Mouse (Mus musculus) cerebellum, postnatal 25 days (tissue): Measurements from ENCODE around the gene Scp2d1.
A peak's percentile ranks its signal among the peaks of the same experiment; 100 is the strongest.
"Not testable (repeated sequence)": the region's sequence is repeated elsewhere in the genome, so short reads cannot be mapped to it uniquely, and the experiment has no call there.

Experiments
- DNase-seq, 2 experiments: peaks; one replicate each; pipeline ENCODE4 v3.0.0; 2021; ENCODE audit warnings: mixed read lengths in 2 of 2

The Scp2d1 gene

GRCm38 (mm10) chr2:144823356-144823755, at the start of gene Scp2d1:
TSS of gene Scp2d1 (plus strand) at chr2:144823656.
- DNase-seq, result not testable (repeated sequence)

DNA sequence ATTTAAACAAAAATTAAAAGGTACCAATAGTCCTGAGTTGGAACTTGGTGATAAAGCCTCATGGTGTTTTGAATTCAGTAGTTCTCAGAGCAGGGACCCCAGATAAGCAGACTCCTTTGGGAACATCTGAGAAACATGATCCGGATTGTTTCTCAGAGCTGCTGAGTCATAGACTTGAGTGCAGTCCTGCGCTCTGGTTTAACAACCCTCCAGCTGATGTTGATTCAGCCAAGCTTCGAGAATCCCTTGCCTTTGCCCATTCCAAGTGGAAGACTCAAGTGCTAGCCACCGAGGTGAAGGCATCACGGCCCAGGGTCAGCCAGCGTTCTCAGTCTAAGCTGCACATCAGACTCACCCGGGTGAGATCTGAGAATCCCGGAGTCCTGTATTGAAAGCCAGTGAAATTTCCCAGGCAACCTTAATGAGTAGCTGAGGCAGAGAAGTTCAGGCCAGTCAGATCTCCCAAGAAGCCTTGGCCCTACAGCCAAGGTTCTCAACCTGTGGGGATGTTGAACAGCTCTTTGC, 48.8 kb upstream of the Scp2d1 start:
- no peak for DNase-seq

- DNase-seq, result no peak
Measured at GRCm38 (mm10) chr2:144775626-144776025, 47.8 kb upstream of the Scp2d1 start.

DNA sequence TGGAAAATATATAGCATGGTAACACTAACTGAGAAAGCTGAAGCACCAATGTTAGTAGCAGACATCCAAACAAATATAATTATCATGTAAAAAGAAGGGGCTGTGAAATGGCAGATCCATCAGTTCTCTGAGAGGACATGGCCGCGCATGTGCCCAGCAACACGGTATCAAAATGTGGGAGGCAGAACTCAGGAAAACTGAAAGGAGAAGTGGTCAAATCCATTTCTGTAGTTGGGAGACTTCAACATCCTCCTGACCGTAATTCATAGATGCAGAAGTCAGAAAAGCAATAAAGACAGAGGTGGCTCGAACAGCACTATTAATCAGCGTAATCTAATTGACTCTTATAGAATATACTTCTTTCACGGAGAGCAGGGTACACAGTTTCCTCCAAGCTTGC, 44.2 kb upstream of the Scp2d1 start:
- DNase-seq, result no peak

- DNase-seq, result no peak
Measured at GRCm38 (mm10) chr2:144780731-144781130, 42.7 kb upstream of the Scp2d1 start.

DNA sequence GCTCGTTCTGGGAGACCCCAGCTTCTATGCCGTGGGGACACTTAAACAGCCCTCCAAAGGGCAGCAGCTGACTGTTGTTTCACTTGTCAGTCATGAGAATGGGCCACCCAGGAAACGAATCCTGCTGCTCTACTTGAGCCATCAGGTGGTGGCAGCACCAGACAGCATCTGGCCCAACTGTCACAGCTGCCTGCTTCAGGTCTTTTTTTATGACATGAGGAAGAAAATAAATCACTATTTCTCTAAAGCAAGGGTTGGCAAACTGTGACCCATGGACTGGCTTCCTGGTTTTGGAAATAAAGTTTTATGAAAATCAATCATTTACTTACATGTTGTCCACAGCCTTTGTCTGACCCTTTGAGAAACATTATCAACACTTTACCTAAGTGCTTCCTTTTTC, 41.6 kb upstream of the Scp2d1 start:
- DNase-seq, result no peak

DNA sequence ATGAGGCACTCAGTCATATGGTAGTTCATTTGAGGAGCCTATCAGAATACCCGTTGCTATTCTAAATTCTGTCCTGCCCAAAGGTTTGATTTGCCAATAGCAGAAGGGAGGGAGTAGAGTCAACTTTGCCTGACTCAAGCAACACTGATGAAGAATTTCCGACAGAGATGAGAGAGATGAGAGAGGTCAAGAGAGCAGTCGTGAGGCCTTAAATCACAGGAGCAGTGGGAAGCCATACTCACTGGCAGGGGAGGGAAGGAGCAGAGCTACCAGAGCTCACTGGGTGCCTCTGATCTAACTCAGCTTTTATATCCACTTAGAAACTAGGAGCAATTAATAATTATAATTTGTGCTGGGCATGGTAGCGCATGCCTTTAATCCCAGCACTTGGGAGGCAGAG, 41.0 kb upstream of the Scp2d1 start:
- no peak for DNase-seq

- no peak for DNase-seq
Measured at GRCm38 (mm10) chr2:144783190-144783589, 40.3 kb upstream of the Scp2d1 start.

DNA sequence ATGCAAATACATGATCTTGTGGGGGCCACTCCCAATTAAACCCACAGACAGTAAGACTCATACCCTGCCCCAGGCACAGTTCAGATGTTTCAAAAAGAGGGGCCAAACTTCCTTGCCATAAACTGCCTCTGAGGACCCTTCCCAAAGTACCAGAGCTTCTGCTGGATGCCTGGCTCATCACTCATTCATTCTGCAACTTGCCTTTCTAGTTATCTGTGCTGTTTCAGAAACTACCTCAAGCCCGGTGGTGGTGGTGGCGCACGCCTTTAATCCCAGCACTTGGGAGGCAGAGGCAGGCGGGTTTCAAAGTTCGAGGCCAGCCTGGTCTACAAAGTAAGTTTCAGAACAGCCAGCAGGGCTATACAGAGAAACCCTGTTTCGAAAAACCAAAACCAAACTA, 39.6 kb upstream of the Scp2d1 start:
- DNase-seq, result no peak

GRCm38 (mm10) chr2:144791671-144792294, 31.7 kb upstream of the Scp2d1 start:
- no peak for DNase-seq

DNA sequence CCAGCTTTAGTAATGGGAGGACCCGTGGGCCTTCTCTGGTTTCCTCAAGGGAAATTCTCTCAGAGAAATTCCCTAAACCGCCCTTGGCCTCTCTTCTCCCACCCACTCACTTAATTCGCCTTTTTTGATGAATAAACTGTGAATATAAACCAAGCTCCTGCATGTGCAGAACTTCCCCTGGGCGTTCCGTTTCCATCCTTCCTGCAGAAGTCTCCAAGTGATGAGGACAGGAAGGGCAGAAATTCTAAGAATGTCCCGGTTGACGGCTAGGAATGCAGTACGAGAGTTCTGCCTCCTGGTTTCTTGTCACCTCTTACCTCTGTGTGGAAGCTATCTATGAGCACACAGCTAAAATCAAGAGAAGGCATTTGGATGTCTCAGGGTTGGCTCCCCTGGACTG, 25.9 kb upstream of the Scp2d1 start:
- no peak for DNase-seq

- DNase-seq, result no peak
Measured at GRCm38 (mm10) chr2:144807766-144808754, 15.4 kb upstream of the Scp2d1 start.

DNA sequence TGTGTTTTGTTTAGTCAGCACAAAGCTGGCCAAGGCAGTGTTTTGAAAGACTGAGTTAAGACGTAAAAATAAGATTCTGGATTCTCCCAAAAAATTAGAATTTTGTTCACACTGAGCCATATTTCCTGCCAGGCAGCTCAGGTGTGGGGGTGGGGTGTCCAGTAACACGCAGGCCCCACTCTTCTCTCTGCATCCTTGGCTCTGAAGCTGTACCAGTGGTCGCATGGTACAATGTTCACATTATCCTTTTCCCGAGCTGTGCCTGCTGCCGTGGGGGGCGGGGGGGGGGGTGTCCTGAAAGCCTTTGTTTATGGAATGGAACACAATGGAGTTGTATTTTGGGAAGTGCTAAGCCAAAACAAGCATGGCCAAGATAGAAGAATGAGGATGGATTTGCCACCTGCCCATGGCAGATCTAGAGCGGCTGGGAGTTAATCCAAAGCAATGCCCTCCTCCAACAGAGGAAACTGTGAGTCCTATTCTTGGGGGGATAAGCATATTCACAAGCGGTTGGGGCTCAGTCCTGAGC, 5.1 kb downstream of the Scp2d1 start:
- no peak for DNase-seq

GRCm38 (mm10) chr2:144836667-144837311, 13.3 kb downstream of the Scp2d1 start:
- DNase-seq, result no peak

GRCm38 (mm10) chr2:144837312-144837679, 13.8 kb downstream of the Scp2d1 start:
- DNase-seq, result no peak

- DNase-seq, result peak in 1 of 2 experiments; percentile 20
Measured at GRCm38 (mm10) chr2:144868827-144869226, 45.4 kb downstream of the Scp2d1 start.
